Mouse (Mus musculus) erythroid progenitor cell, adult 5-6 weeks (primary cell): ENCODE measurements around the gene Filip1l. TPM values are rescaled to one million over a fixed set of nuclear protein-coding genes. Genes with fewer than 3 reads are reported as not detected.

Source experiments
- ATAC-seq: replicated peaks from 2 replicates; pipeline ENCODE4 v1.8.0; 2016; ENCODE audit warnings: moderate number of reproducible peaks, mild to moderate bottlenecking, moderate TSS enrichment, inconsistent platforms; ENCODE audit not compliant: poor library complexity, low FRiP score, severe bottlenecking
- total RNA-seq, 2 experiments: library from RNA; stranded (forward) in 1 of 2; stranded (reverse) in 1 of 2; fragments of 150-400 nt in 1 of 2; fragments of 186-747, 209-891 nt in 1 of 2; gene quantifications; 2 replicates each; pipeline versions ENCODE4 v1.2.3 to v1.2.4; 2015 to 2017; ENCODE audit warnings: low replicate concordance in 2 of 2

Filip1l gene
- total RNA-seq, 2 experiments from 2014 or later: 6.1 to 13.4 TPM

DNA sequence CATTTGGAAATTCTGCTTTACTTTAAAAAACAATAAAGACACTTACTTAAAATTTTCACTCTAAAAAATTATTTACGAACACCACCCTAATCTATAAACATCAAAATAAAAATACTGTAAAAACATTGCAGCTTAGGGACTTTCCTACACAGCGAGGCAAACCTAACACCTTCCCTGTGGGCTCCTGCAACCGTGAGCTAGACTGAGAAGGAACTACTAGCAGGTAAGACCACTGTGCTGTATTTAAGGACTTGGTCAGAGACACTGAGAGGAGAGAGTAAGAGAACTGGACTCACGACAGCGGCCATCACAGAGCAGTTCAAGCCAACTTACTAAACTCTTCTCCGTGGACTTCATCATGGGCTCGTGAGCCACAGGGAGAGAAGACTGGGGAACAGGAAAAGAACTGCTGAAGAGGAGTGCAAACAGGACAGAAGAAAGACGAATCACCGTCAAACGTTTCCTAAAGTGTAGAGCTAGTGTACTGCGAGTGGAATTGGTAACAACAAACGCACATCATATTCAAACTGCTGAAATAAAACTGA is 117.5 kb downstream of the Filip1l start:
- no peak for ATAC-seq

DNA sequence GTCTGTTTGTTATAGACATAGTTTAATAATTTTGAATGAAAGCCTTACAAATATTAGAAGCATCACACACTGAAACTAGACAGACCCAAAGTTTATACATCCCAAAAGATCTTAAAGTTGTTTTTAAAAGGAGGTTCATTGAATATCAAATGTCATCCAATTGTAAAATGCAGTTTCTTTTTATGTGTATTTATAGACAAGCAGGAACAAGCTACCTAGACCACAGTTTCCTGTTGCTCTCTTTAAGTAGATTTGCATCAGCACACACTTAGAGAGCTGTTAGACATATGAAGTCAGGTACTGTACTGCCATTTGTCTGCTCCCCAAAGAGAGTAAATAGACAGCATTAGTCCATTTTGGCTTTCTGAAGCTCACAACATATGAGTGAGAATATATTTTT is 118.2 kb downstream of the Filip1l start:
- ATAC-seq: no peak

DNA sequence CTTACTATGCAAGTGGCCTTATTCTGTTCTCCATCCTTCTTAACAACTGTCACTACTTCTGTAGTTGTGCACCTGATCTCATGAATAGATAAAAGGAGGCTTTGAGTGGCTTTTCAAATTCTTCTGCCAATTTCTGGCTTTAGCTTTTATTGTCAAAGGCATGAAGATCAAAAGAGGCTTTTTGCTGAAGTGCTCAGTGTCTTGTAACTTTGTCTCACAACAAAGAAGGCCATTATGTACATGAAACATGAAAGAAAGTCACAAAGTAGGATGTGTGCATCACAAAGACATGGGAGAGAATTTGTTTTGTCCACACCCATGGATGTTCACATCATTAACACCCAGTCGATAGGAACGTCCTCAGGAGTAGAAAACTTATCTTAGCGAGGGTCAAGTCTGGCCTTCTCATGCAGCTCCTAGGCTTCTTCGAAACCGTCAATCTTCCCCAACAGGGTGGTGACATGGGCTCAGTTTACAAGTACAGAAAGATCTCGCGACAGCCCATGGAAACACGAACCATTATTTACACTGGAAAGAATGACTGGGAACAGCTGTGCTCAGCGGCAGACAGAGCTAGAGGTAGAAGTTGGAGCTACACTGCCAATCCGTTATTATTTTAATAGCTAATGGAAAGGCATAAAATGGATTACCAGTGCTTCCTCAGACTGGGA is 120.7 kb downstream of the Filip1l start:
- no peak for ATAC-seq

DNA sequence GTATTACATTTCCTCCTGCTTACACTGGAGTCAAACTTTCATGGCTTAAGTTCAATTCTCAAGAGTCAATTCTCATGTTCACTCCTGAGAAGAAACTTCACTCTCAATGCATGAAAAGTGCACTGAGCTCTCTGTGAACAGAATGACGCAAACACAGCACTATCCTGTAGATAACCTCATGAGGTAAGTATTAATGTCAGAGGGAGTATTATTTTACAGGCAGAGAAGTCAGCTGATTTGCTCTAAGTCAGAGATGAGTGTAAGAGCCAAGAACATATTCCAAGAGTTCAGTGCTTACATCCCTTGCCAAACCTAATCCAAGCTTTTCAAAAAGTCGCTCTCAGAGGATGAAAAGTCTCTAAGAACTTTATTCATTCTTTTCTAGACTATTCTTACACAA is 125.6 kb downstream of the Filip1l start:
- ATAC-seq: no peak

DNA sequence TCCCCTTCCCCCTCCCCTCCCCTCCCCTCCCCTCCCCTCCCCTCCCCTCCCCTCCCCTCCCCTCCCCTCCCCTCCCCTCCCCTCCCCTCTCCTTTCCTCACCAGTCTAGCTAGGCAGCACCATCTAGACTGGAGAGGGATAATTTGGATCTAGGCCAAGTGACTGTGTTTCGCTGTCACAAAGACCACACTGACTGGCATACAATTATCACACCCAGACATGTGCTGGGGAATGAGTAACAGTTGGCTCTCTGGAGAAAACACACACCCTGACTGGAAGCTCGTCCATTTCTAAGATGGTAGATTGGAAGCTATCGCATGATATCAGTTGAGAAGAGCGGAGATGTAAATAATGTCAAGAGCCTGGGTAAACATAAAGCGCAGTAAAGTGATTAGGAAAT is 126.9 kb downstream of the Filip1l start:
- ATAC-seq: no peak

DNA sequence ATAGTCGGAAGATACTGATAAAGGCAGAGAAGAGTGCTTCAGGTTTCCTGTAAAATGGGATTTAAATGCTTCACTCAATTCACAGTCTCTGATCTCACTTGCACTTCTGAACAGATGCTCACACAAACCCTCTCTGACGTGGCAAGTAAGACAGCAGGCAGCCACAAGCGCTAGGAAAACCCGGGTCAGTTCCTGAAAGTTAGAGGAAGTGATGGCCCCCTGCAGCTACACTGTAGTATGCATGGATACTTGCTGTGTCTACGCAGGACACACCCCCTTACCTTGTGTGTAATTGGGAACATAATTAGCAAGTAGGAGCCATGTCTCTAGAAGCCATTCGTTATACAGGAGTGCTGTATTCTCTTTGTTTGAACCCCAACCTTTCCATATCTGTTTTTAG is 129.4 kb downstream of the Filip1l start:
- ATAC-seq: no peak

DNA sequence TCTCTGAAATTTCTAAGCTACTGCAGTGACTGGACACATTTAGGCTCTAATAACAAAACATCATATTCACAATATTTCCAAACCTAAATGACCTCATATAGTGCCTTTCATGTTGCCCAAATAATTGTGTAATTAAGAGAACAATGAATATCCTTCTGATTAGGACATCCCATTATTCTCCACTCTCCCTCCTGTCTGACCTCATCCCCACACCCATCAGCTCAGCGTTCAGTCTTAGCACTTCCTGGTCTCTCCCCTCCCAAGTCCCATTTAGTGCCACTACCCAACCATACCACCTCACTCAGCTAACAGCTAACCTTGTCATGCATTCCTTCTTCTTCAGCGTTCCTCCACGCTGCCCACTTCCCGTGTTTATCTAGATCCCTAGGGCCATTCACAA is 130.0 kb downstream of the Filip1l start:
- ATAC-seq: no peak

DNA sequence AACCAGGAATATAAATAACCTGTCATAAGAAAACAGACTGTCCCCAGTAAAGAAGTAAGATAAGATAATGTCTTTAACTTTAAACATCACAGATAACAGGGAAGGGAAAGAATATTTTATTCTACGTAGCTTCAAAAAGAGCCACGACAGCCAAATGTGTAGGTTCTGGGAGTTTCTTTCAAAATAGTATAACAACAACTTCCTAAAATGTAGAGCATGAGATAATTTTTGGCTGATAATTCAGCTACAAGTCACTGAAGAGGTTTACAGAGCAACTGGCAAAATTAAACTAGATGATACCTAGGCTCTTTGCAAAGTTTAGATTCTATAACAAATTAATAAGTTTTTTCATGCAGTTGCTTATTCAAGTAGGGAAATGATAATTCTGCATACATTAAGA is 130.6 kb downstream of the Filip1l start:
- ATAC-seq: no peak

DNA sequence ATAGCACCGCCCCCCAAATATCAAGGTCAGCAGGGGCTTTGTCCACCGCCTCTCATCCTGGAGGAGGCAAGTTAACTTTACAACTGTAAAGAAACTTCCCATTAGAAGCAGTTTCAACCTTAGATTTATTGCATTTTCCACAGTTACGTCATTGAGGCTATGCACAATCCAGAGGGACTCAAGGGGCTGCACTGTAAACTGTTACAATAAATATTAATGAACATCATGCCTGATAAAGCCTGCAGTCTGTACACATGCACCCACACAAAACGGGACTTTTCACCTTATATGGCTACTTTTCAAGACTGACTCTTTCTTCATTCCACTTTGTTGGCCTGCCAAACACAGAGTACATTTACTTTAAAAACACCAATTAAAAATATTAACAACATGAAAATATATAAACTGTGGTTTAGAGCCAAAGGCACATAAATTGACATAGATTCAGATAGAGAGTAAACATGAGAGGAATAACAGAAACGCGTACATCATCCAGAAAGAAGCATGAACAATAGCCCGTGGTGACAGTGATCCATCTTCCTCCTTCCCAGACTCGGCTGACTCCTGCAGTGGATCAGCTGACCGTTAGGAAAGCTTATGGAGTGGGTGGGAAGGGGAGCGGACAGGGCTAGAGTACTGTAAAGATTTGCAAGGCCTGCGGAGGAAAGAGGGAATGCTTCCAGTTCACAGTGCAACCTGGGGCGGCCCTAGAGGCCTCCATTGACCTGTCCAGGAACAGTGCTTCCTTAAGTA is 131.3 kb downstream of the Filip1l start:
- no peak for ATAC-seq

DNA sequence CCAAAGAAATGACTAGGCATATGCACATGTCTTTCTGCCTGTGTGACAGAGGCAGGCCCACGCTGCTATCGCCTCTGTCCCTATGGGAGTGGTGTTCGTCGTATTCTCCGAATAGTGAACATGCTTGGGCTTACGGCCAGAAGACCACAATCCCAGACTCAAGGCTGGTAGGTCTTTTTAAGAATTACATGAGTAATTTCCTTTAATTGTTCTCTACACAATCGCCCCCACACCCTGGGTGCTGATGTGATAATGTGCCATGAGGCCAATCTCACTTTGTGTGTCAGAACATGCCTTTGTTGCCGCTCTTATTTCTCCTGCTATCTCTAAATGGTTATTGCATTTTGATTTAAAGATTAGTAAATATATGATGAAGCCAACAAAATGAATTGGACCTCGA is 132.4 kb downstream of the Filip1l start:
- no peak for ATAC-seq

DNA sequence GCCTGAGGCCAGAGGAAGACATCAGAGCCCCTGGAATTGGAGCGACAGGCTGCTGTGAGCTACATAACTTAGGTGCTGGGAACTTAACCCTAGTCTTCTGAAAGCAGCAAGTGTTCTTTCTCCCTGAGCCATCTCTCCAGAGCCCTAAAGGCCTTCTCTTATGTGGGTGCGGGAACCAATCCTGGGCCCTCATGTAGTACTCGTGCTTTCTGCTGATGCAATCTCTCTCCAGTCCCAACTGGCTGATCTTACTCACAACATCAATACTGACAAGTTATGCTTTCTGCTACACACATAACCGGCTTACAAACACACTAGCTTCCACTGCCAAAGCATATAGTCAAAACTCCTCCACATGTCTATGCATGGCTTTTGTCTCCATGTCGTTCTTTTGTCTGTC is 133.4 kb downstream of the Filip1l start:
- no peak for ATAC-seq

DNA sequence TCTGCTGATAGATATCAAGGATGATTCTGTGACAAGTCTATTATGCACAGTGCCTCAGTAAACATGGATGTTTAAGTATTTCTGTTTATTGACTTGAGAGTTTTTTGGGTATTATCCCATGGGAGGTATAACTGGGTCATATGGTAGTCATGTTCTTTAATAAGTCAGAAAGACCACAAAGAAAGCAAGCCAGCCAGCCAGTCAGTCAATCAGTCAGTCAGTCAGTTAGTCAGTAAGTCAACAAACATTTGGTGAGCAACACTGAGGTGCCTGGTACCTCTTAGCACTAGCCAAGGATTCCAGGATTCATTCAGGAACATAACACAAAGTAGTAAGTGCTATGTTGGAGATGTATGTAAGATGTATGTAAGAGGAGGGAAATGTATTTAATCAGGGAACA is 135.8 kb downstream of the Filip1l start:
- no peak for ATAC-seq

DNA sequence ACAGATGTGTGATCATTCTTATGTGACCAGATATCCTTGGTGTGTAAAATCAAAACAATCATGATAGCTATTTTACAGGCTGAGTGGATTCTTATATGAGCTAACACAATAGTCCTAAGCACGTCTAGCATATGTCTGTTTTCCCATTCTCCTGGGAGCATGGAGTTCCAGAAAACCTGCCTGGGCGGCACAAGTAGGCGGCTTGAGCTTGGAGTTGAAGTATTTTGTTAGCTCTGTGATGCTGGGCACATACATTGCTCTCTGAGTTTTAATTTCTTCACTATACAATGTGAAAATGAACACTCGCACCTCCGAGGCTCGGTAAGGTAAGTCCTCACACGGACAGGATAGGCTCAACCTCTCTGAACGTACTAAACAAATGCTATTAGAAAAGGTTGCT is 137.8 kb downstream of the Filip1l start:
- ATAC-seq: no peak

DNA sequence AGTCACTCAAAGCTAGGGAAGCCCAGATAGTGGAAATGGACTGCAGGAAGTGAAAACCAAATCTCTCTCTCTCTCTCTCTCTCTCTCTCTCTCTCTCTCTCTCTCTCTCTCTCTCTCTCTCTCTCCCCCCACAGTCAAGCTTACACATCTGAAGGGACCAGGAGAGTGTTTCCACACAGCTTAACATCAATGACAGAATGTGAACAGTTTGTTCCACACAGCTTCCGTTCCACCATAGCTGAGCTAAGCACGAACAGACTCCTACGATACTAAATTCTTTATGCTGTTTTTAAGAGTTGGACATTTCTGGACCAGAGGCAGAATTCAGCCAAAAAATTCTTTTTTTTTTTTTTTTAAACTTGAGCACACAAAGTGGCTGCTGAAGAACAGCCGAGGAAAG is 139.0 kb downstream of the Filip1l start:
- ATAC-seq: no peak

DNA sequence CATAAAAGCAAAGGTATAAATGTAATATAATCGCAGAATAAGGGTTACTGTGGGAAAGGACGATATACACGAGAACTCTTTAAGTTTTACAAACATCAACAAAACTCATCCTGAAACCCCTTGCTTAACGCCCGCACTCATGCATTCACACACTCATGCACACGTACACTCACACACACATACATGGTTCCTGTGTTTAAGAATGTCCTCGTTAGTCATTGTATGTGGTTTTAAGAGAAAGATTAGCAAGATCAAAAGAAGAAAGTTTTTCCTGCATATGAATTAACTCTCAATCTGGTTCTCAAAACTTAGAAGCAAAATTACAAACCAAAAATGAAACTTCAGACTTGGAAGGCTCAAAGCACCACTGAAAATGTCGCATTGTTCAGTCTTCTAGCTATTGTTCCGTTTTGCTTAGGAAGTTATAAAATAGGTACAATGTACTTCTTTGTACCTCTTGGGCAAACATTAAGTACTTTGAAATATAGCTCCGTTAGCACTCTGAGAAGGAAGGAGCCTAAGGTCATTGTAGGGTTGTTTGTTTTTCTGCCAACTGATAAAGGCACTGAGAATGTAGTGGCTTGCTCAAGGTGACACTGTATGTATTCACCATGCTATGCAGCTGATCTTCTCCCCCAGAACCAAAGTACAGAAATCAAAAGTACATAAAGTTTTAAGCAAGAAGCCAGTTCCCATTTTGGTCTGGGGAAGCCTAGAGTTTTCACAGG is 142.7 kb downstream of the Filip1l start:
- ATAC-seq: no peak

DNA sequence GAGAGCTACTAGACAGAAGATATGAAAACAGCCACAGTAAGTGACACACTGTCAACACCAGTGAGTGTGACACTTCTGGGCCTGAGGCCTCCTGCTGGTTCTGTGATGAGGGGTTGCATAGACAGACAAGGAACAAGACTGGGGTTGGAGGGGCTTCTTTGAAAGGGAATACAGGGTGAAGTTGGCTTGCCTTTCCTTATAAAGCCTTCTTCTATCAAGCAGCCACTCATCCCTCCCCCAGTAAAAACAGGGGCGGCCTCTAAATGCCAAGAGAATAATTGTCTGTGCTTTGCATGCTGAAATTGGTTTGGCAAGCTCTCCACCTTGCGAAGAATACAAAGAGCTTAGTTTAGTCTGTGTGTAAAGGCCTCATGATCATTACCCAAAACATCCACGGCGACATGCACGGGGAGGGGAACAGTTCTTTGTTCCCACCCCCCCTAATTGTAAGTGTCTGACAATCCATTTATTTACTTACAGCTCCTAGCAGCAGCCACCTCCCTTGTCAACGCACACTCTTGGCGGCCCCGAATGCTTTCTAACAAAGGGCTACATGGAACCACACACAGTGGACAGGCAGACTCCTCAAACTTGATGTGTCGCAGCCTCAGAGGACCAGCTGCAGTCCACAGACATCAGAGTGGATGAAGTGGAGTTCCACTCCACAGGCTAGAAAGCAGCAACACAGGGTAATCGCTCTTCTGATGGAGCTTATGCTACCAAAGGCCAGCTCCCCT is 143.7 kb downstream of the Filip1l start:
- no peak for ATAC-seq

DNA sequence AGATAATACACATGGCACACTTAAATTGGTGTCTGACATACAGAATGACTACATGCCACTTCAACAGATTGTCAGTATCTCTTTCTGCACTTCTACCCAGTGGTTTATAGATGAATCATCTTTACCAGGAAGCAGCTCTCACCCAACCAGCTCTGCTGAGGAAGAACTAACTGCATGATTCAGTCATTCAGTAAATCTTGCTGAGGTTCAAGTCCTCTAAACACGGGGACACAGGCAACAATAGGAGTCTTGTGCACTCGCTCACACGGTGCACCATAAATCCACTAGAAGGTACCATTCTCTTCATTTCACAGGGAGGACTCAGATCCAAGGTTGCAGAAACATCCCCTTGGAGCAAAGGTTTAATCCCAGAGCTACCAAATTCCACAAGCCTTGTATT is 148.0 kb downstream of the Filip1l start:
- no peak for ATAC-seq

DNA sequence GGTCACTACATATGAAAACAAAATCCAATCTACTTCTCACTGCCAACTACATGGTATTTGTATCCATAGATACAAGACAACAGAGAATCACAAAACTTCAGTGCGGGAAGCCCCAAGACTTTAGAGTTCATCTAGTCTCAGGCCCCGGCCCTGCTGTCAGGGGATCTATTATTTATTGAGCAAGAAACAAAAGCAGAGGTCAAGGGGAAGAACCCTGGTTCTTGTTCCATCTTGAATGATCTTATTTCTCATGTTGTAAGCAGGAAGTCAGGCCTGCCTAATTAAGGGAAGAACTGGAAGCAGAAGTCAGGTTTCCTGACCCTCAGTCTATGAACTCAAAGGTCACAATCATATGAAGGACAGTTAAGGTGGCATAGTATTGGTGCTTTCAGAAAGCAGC is 149.3 kb downstream of the Filip1l start:
- ATAC-seq: no peak

DNA sequence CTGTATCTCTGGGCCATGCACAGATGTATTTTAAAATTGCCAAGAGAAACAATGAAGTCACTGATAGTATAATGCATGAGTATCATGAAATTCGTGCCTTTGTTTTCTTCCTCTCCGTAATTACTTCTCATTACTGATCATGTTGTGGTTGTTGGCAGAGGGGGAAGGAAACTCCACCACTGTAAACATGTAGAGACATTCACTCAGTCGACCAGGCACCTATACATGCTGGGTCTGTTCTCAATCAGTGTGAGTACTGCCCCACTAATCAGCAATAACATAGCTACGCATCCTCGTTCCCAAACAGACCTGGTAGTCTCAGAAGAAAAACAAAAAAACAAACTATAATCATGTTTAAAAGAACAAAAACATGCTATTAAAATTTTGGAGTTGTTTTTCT is 149.9 kb downstream of the Filip1l start:
- no peak for ATAC-seq

DNA sequence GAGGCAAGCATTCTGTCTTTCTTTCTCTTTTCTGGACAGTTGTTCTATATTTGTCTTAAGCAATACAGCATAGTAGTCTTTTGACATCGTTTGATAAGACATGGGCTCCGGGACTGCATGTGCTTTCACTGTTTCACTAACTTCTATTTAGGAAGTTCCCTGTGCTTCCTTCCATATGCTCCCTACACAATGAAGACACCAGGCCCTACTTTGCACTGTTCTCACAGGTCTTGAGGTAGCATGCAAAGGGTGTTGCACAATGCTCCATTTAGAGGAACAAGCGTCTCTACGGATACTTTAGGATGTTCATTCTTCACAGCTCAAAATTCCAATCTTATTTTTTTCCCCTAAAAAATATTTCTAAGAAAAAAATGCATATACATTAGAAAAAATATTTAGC is 151.8 kb downstream of the Filip1l start:
- ATAC-seq: no peak
